Mouse (Mus musculus) hindbrain, embryonic 12.5 days (tissue): ENCODE measurements around the gene Krtap5-5. TPM values are rescaled to one million over a fixed set of nuclear protein-coding genes. Genes with fewer than 3 reads are reported as not detected.
"Not testable (repeated sequence)": the region's sequence is repeated elsewhere in the genome, so short reads cannot be mapped to it uniquely, and the experiment has no call there.

ENCODE experiments used
- ATAC-seq: fragments of 200-750 bp; cut with Nextera tagmentation; 2 replicates; pipeline ENCODE4 v1.8.0; 2017; ENCODE audit warnings: moderate TSS enrichment; ENCODE audit not compliant: low FRiP score
- H3K27ac ChIP-seq: fragments of 300-500 bp; sonication (generic); 2 replicates; pipeline ENCODE4 v1.5.1; 2016; ENCODE audit warnings: mild to moderate bottlenecking
- H3K27me3 ChIP-seq: fragments of 300-500 bp; sonication (generic); 2 replicates; pipeline ENCODE4 v1.6.1; 2016; ENCODE audit warnings: mild to moderate bottlenecking
- H3K36me3 ChIP-seq: fragments of 300-500 bp; sonication (generic); 2 replicates; pipeline ENCODE4 v1.6.1; 2016; ENCODE audit warnings: mild to moderate bottlenecking
- H3K4me1 ChIP-seq: fragments of 300-500 bp; sonication (generic); 2 replicates; pipeline ENCODE4 v1.6.1; 2016
- H3K4me2 ChIP-seq: fragments of 300-500 bp; sonication (generic); replicated peaks from 2 replicates; pipeline ENCODE4 v1.6.1; 2016; ENCODE audit warnings: mild to moderate bottlenecking
- H3K4me3 ChIP-seq: fragments of 300-500 bp; sonication (generic); 2 replicates; pipeline ENCODE4 v1.5.1; 2016; ENCODE audit warnings: mild to moderate bottlenecking
- H3K9ac ChIP-seq: fragments of 300-500 bp; sonication (generic); 2 replicates; pipeline ENCODE4 v1.6.1; 2016; ENCODE audit warnings: mild to moderate bottlenecking, moderate library complexity
- H3K9me3 ChIP-seq: fragments of 300-500 bp; sonication (generic); replicated peaks from 2 replicates; pipeline ENCODE4 v1.6.1; 2016; ENCODE audit warnings: mild to moderate bottlenecking
- WGBS: fragments of 180-500 bp; shearing (Covaris S2); methylation state at CpG from one replicate; pipeline ENCODE4 v1.1.7; 2016; 5-methylcytosine and 5-hydroxymethylcytosine counted together
- polyA plus RNA-seq: library from polyadenylated mRNA; unstranded; fragments of >200 nt; fragmentation: Nextera tagmentation; extraction: Ambion mirVana; gene quantifications from 2 replicates; pipeline ENCODE4 v1.2.1, GENCODE M21; 2016

The Krtap5-5 gene
- not detected in 2 replicates for polyA plus RNA-seq

DNA sequence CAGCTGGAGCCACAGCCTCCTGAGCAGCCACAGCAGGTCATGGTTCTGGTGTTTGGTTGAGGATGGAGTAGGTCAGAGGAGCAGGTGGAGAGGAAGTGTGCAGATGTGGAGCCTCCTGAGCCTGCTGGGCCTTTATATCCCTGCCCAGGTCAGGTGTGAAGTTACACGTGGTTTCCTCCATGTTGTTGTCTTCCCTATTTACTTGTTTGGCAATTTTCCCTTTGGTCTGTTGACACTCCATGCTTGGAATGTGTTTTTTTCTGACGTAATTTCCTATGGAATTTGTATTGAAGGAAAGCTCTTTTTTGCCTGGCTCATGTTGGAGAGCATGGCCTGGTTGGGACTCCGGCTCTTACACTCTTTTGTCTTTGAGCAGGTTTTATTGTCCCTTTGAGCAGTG, at the start of gene Krtap5-5:
Gene Krtap5-5, minus strand, starts transcription at position 101 of the 400 bp plus-strand sequence.
- 44% methylated on average over 3 of the region's 3 CpGs for WGBS
- not testable (repeated sequence) for H3K4me3 ChIP-seq, H3K36me3 ChIP-seq, H3K4me1 ChIP-seq, H3K27me3 ChIP-seq, ATAC-seq, H3K9ac ChIP-seq, H3K27ac ChIP-seq, H3K9me3 ChIP-seq, H3K4me2 ChIP-seq

DNA sequence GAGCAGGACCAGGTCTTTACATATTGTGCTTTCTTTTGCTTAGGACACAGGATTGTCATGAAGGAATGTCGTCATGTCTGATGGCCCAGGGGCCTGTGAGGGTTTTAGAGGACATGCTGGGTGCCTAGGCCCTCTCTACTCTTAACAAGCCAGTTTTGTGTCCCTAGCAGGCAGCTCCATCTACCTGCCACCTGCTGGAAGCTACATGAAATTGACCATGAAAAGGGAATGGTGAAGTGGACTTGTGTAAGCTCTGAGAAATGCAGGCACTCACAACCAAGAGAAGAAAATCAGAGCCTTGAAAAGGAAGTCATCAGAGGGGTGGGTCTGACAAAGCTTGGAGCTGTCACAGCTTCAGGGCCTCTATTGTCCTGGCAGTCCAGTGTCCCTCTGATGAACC, 49.5 kb upstream of the Krtap5-5 start:
- H3K9ac ChIP-seq, H3K4me3 ChIP-seq, H3K9me3 ChIP-seq, H3K27ac ChIP-seq, H3K4me2 ChIP-seq, H3K36me3 ChIP-seq, H3K4me1 ChIP-seq, ATAC-seq: not testable (repeated sequence)
- WGBS, result 79% methylated on average over 1 of the region's 1 CpGs
- H3K27me3 ChIP-seq, result peaks cover 19% of the 10 kb centered on the region

DNA sequence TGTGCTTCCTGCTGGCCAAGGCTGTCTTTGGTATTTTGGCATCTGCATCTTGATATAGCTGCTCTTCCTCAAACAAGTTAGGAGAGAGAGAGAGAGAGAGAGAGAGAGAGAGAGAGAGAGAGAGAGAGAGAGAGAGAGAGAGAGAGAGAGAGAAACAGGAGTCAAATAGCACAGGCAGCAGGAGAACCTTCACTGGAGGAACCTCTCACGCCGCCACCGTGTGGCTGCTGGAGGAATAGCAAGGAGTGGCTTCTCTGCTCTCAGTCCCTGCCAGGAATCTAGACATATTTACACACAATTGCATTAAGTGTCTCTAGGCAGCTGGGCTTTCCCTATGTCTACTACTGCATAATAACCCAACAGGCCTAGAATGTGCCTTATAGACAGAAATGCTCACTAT, 48.4 kb upstream of the Krtap5-5 start:
- H3K9me3 ChIP-seq, H3K36me3 ChIP-seq, H3K4me3 ChIP-seq, H3K4me1 ChIP-seq, H3K9ac ChIP-seq, ATAC-seq, H3K27ac ChIP-seq, H3K4me2 ChIP-seq: not testable (repeated sequence)
- H3K27me3 ChIP-seq, result peaks cover 14% of the 10 kb centered on the region
- WGBS, result 0% methylated on average over 3 of the region's 3 CpGs

DNA sequence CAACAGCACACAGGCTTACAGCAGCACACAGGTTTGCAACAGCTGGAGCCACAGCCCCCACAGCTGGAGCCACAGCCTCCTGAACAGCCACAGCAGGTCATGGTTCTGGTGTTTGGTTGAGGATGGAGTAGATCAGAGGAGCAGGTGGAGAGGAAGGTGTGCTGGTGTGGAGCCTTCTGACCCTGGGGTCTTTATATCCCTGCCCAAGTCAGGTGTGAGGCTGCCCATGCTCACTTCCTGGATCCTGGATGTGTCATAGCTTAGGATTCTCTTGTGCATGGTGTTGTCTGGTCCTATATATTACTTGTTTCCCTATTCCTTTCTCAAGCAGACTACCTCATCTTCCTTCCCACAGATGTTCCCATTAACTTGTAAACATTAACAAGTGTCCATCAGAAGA, 44.5 kb upstream of the Krtap5-5 start, which contains the start of gene Gm4559:
Gene Gm4559, minus strand, starts transcription at position 101 of the 400 bp plus-strand sequence.
- not testable (repeated sequence) for H3K4me2 ChIP-seq, H3K36me3 ChIP-seq, H3K4me3 ChIP-seq, H3K4me1 ChIP-seq, ATAC-seq, H3K9ac ChIP-seq, H3K9me3 ChIP-seq, H3K27ac ChIP-seq, H3K27me3 ChIP-seq

DNA sequence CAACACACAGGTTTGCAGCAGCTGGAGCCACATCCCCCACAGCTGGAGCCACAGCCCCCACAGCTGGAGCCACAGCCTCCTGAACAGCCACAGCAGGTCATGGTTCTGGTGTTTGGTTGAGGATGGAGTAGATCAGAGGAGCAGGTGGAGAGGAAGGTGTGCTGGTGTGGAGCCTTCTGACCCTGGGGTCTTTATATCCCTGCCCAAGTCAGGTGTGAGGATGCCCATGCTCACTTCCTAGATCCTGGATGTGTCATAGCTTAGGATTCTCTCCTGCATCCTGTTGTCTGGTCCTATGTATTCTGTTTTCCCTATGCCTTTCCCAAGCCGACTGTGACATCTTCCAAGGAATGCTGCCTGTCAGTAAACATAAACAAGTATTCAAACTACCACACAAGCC, 28.5 kb upstream of the Krtap5-5 start, which contains the start of gene Gm2431:
Gene Gm2431, minus strand, starts transcription at position 101 of the 400 bp plus-strand sequence.
- not testable (repeated sequence) for H3K9me3 ChIP-seq, H3K4me2 ChIP-seq, H3K36me3 ChIP-seq, H3K4me1 ChIP-seq, H3K27me3 ChIP-seq, H3K27ac ChIP-seq, H3K9ac ChIP-seq, ATAC-seq, H3K4me3 ChIP-seq
- 57% methylated on average over 1 of the region's 1 CpGs for WGBS

DNA sequence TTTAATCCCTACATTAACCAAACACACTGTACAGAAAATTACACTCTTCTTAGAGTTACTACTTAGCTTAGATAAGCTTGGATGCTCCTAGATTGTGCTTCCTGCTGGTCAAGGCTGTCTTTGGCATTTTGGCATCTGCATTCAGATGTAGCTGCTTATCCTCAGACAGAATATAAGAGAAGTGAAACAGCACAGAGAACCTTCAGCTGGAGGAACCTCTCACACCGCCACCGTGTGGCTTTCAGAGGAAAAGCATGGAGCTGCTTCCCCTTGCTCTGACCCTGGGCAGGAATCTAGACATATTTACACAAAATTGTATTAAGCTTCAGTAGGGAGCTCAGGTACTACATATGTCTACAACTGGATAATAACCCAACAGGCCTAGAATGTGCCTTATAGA, 25.7 kb upstream of the Krtap5-5 start:
- Histone ChIP-seq H3K4me2 (no peak overlapping the region), H3K36me3 (no peaks in the 10 kb centered on the region), H3K27me3 (no peaks in the 10 kb centered on the region), H3K9me3 (no peaks in the 10 kb centered on the region), H3K9ac (no peak overlapping the region), H3K27ac (no peak overlapping the region), H3K4me1 (no peaks in the 10 kb centered on the region), H3K4me3 (no peak overlapping the region)
- ATAC-seq, result no peak
- 0% methylated on average over 2 of the region's 2 CpGs for WGBS

DNA sequence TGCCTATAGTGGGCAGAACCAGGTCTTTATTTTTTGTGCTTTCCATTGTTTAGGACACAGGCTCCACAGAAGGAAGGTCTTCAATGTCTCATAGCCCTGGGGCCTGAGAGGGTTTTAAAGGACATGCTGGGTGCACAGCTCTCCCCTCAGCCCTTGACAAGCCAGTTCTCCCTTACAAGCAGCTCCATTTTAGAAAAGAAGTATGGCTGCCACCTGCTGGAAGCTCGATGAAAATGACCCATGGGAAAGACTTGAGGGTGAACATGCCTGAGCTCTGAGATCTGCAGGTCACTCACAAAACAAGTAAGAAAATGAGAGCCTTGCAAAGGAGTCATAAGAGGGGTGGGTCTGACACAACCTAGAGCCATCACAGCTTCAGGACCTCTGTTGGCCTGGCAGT, 20.1 kb upstream of the Krtap5-5 start:
- no peak for ATAC-seq
- WGBS, result 0% methylated on average over 1 of the region's 1 CpGs

DNA sequence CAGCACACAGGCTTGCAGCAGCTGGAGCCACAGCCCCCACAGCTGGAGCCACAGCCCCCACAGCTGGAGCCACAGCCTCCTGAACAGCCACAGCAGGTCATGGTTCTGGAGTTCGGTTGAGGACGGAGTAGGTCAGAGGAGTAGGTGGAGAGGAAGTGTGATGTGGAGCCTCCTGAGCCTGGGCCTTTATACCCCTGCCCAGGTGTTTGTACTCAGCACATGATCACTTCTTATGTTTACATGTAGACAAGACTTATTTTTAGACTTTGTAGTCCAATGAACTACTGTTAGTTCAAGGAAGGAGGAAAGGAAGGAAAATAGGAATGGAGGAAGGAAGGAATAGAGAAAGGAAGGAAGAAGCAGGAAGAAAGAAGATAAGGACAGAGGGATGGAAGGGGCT, 11.2 kb upstream of the Krtap5-5 start, which contains the start of gene Gm40460:
Gene Gm40460, minus strand, starts transcription at position 101 of the 400 bp plus-strand sequence.
- H3K27me3 ChIP-seq, result no peaks in the 10 kb centered on the region
- no peak within 1 kb of the TSS for H3K4me3 ChIP-seq
- H3K4me2 ChIP-seq, result no peak within 1 kb of the TSS
- no peak for ATAC-seq
- no peaks in the 10 kb centered on the region for H3K4me1 ChIP-seq
- no peak within 1 kb of the TSS for H3K27ac ChIP-seq
- no peaks in the 10 kb centered on the region for H3K36me3 ChIP-seq
- WGBS, result 52% methylated on average over 2 of the region's 2 CpGs
- 0 out of 2 replicates have a peak, but pooled peaks cover 2% of the 10 kb centered on the region for H3K9me3 ChIP-seq
- H3K9ac ChIP-seq, result no peak within 1 kb of the TSS

More for the DNA sequence above, 20.1 kb upstream of the Krtap5-5 start:
- no peaks in the 10 kb centered on the region; the same call in 1 of the 2 replicates for H3K27me3 ChIP-seq
- no peaks in the 10 kb centered on the region for H3K9me3 ChIP-seq
- H3K36me3 ChIP-seq, result no peaks in the 10 kb centered on the region
- H3K4me2 ChIP-seq, result no peak overlapping the region
- H3K4me3 ChIP-seq, result no peak overlapping the region
- H3K4me1 ChIP-seq, result no peaks in the 10 kb centered on the region
- no peak overlapping the region for H3K9ac ChIP-seq
- H3K27ac ChIP-seq, result no peak overlapping the region

DNA sequence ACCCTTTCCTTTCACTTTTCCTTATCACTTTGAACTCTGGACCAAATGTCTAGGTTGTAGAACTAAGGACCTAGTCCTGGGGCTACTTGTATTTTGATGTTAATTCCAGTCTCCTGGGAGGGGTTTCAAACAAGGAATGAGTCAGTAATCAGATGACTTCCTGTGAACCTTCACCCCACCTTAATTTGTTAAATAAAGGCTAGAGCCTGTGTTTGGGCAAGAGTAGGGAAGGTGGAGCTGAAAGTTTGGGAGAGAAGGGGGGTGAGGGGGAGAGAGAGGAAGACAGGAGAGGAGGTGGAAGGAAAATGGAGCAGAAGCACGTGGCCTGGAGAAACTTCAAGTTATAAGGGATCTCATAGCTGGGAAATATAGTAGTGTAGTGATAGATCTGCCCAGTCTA, 1.8 kb upstream of the Krtap5-5 start:
- H3K27me3 ChIP-seq, result no peaks in the 10 kb centered on the region
- no peak overlapping the region for H3K27ac ChIP-seq
- H3K36me3 ChIP-seq, result no peaks in the 10 kb centered on the region
- ATAC-seq, result no peak
- no peak overlapping the region for H3K4me3 ChIP-seq
- no peaks in the 10 kb centered on the region for H3K4me1 ChIP-seq
- 0 out of 2 replicates have a peak, but pooled peaks cover 2% of the 10 kb centered on the region for H3K9me3 ChIP-seq
- no peak overlapping the region for H3K4me2 ChIP-seq
- 30% methylated on average over 1 of the region's 1 CpGs for WGBS
- H3K9ac ChIP-seq, result no peak overlapping the region

DNA sequence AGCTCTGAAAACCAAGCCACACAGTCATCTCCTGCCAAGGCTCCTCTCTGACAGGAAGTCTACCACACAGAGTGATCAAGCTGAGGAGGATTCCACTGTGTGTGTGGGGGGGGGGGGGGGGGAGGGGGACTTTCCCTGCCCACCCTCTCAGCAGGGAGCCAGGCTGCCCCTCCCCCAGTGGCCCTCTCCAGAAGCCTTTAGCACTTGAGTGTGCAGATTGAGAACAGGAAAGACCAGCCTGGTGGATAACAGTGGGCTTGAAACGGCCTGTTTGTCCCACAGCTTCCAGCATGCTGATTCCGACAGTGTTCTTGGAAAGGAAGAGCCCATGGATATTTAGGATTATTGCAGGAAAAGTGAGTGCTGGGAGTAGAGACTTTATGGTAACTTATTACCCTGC, 5.3 kb downstream of the Krtap5-5 start:
- Histone ChIP-seq H3K27me3 (no peaks in the 10 kb centered on the region), H3K36me3 (no peaks in the 10 kb centered on the region), H3K9me3 (no peaks in the 10 kb centered on the region), H3K9ac (no peak overlapping the region), H3K4me3 (no peak overlapping the region), H3K4me1 (no peaks in the 10 kb centered on the region; the same call in 1 of the 2 replicates), H3K4me2 (no peak overlapping the region), H3K27ac (no peak overlapping the region)
- WGBS, result 48% methylated on average over 2 of the region's 2 CpGs
- no peak for ATAC-seq

DNA sequence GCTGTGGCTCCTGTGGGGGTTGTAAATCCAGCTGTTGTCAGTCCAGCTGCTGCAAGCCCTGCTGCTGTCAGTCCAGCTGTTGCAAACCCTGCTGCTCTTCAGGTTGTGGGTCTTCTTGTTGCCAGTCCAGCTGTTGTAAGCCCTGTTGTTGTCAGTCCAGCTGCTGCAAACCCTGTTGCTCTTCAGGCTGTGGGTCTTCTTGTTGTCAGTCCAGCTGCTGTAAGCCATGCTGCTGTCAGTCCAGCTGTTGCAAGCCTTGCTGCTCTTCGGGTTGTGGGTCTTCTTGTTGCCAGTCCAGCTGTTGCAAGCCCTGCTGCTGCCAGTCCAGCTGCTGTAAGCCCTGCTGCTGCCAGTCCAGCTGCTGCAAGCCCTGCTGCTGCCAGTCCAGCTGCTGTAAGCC, 17.6 kb downstream of the Krtap5-5 start:
- H3K4me2 ChIP-seq, H3K36me3 ChIP-seq, H3K4me3 ChIP-seq, ATAC-seq, H3K4me1 ChIP-seq, H3K27me3 ChIP-seq, H3K9me3 ChIP-seq, H3K27ac ChIP-seq, H3K9ac ChIP-seq: not testable (repeated sequence)
- 57% methylated on average over 1 of the region's 1 CpGs for WGBS

DNA sequence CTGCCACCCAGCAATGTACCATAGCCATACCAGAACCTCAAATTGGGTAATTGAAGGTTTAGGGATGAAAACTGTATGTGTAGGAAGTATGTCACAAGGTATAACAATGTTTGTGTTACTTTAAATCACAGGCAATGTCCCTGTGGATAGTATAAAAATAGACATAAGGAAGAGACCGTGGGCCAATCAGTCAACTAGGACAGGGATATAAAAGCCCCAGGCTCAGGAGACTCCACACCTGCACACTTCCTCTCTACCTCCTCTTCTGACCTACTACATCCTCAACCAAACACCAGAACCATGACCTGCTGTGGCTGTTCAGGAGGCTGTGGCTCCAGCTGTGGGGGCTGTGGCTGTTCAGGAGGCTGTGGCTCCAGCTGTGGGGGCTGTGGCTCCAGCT, 18.2 kb downstream of the Krtap5-5 start, which contains the start of gene Gm7579:
Gene Gm7579, plus strand, starts transcription at position 301 of the 400 bp plus-strand sequence.
- ATAC-seq, result no peak
- WGBS, result 80% methylated on average over 1 of the region's 1 CpGs
- H3K27me3 ChIP-seq, result no peaks in the 10 kb centered on the region
- H3K27ac ChIP-seq, result no peak within 1 kb of the TSS
- no peaks in the 10 kb centered on the region for H3K36me3 ChIP-seq
- no peaks in the 10 kb centered on the region for H3K9me3 ChIP-seq
- no peak within 1 kb of the TSS for H3K9ac ChIP-seq
- no peak within 1 kb of the TSS for H3K4me3 ChIP-seq
- no peaks in the 10 kb centered on the region for H3K4me1 ChIP-seq
- H3K4me2 ChIP-seq, result no peak within 1 kb of the TSS

DNA sequence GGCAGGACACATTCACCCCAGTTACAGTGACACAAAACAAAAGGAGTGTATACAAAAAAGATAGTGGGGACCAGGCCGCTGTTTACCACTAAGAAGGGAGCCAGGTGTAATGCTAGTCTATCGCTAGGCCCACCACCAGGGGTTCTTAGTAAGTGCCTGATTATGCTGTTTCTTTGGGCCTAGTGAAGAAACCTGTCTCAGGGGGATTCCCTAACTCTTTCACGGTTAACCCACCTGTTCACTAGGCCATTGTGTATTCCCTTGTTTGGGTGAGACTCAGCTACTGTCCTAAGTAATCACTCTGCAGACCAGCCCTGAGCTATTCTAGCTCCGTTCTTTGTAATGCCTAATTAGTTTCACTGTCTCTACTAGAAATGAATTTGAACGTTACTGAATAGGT, 22.9 kb downstream of the Krtap5-5 start:
- not testable (repeated sequence) for H3K27ac ChIP-seq, ATAC-seq, H3K4me3 ChIP-seq, H3K4me1 ChIP-seq, H3K9me3 ChIP-seq, H3K4me2 ChIP-seq, H3K27me3 ChIP-seq, H3K36me3 ChIP-seq, H3K9ac ChIP-seq
- WGBS, result 75% methylated on average over 5 of the region's 5 CpGs
